In the genomic region with DNA sequence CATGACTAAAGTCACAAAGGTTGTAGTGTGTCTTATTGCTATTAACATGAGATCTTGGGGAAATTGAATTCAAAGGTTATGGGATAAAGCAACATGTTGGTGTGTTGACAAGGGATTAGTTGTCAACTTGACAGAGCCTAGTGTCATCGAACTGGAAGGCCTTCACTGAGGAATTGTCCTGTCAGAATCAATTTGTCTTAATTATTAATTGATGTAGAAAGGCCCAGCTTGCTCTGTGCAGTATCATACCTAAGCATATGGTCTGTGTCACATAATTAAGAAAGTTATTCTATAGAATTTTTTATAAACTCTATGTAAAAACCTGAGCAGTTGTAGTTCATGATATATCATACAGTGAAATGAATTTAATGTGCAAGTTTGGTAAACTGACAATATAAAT, we compare ENCODE assay signal across 20 mouse cellular contexts.
"Had no signal": no experiment of that assay in that cellular context is flagged by ENCODE, and none has a peak within 500 bp of the region (broad histone marks: within the 10 kb centered on the region; RNA-seq: fewer than 3 reads in every experiment).

No protein-coding gene starts in this region.

- H3K4me3 ChIP-seq: liver, embryonic 13.5 days; liver, embryonic 15.5 days; lung, embryonic 15.5 days; megakaryocyte, embryonic 14.5 days; midbrain, embryonic 13.5 days; neural tube, embryonic 12.5 days; stomach, embryonic 15.5 days had no signal

- H3K9me3 ChIP-seq: liver, embryonic 13.5 days; liver, embryonic 15.5 days; lung, embryonic 15.5 days; megakaryocyte, embryonic 14.5 days; midbrain, embryonic 13.5 days; neural tube, embryonic 12.5 days; stomach, embryonic 15.5 days had no signal

- H3K27ac ChIP-seq: liver, embryonic 13.5 days; liver, embryonic 15.5 days; lung, embryonic 15.5 days; macrophage; midbrain, embryonic 13.5 days; neural tube, embryonic 12.5 days; stomach, embryonic 15.5 days; stomach, postnatal 0 days had no signal

- H3K4me2 ChIP-seq: liver, embryonic 13.5 days; liver, embryonic 15.5 days; lung, embryonic 15.5 days; midbrain, embryonic 11.5 days; midbrain, embryonic 13.5 days; neural tube, embryonic 12.5 days; stomach, embryonic 15.5 days had no signal

- H3K36me3 ChIP-seq: liver, embryonic 13.5 days; liver, embryonic 15.5 days; lung, embryonic 15.5 days; midbrain, embryonic 13.5 days; neural tube, embryonic 12.5 days; stomach, embryonic 15.5 days had no signal

- H3K9ac ChIP-seq: liver, embryonic 13.5 days; liver, embryonic 15.5 days; liver, postnatal 0 days; lung, embryonic 15.5 days; midbrain, embryonic 13.5 days; neural tube, embryonic 12.5 days; stomach, embryonic 15.5 days had no signal

- DNase-seq: liver, embryonic 13.5 days; liver, postnatal 0 days; lung, adult 2 months; lung, postnatal 14 days; lung, postnatal 36 days; right cerebral cortex, postnatal 14 days; thymus, adult 2 months; thymus, postnatal 25 days; thymus, postnatal 4 days had no signal

- H3K27me3 ChIP-seq: liver, embryonic 13.5 days; liver, embryonic 15.5 days; lung, embryonic 15.5 days; megakaryocyte, embryonic 14.5 days; midbrain, embryonic 13.5 days; neural tube, embryonic 12.5 days; stomach, embryonic 15.5 days had no signal

- H3K4me1 ChIP-seq: liver, embryonic 13.5 days; liver, embryonic 15.5 days; lung, embryonic 15.5 days; megakaryocyte, embryonic 14.5 days; midbrain, embryonic 13.5 days; neural tube, embryonic 12.5 days; stomach, embryonic 15.5 days had no signal

- ATAC-seq: liver, postnatal 0 days; lung, postnatal 0 days; midbrain, embryonic 13.5 days; midbrain, embryonic 16.5 days had no signal
